22 mouse cellular contexts compared by ENCODE assay signal in genomic region chr12:25320262-25320767, GRCm38 (mm10).
"Had no signal": no experiment of that assay in that cellular context is flagged by ENCODE, and none has a peak within 500 bp of the region (broad histone marks: within the 10 kb centered on the region; RNA-seq: fewer than 3 reads in every experiment).

No protein-coding gene starts in this region.

- DNase-seq: gastrocnemius, adult 2 months; gastrocnemius, postnatal 10 days; gastrocnemius, postnatal 25 days; heart, adult 18-20 months; heart, postnatal 10 days; heart, postnatal 4 days; kidney, adult 18-20 months; kidney, adult 8-10 months; kidney, postnatal 10 days; kidney, postnatal 25 days; kidney, postnatal 4 days had no signal

- H3K4me1 ChIP-seq: hindbrain, embryonic 10.5 days; hindbrain, embryonic 12.5 days; intestine, embryonic 15.5 days; liver, embryonic 12.5 days had no signal

- H3K27me3 ChIP-seq: heart, embryonic 12.5 days; hindbrain, embryonic 12.5 days; intestine, embryonic 15.5 days; limb, embryonic 12.5 days; liver, embryonic 12.5 days had no signal

- H3K9me3 ChIP-seq: heart, embryonic 10.5 days; heart, embryonic 12.5 days; hindbrain, embryonic 10.5 days; hindbrain, embryonic 12.5 days; intestine, embryonic 15.5 days; limb, embryonic 10.5 days; limb, embryonic 12.5 days; liver, embryonic 12.5 days had no signal

- H3K9ac ChIP-seq: heart, embryonic 12.5 days; hindbrain, embryonic 12.5 days; hindbrain, embryonic 14.5 days; intestine, embryonic 15.5 days; limb, embryonic 12.5 days; liver, embryonic 12.5 days had no signal

- H3K27ac ChIP-seq: gastrocnemius, adult 2 months; heart, embryonic 10.5 days; hindbrain, embryonic 10.5 days; hindbrain, embryonic 12.5 days; hindbrain, embryonic 14.5 days; intestine, embryonic 15.5 days; layer of hippocampus, adult 2 months; left cerebral cortex, adult 2 months; limb, embryonic 10.5 days; limb, embryonic 12.5 days; liver, embryonic 12.5 days had no signal

- H3K4me2 ChIP-seq: heart, embryonic 12.5 days; hindbrain, embryonic 12.5 days; hindbrain, embryonic 14.5 days; intestine, embryonic 15.5 days; limb, embryonic 12.5 days; liver, embryonic 12.5 days had no signal

- H3K36me3 ChIP-seq: heart, embryonic 10.5 days; heart, embryonic 12.5 days; hindbrain, embryonic 10.5 days; hindbrain, embryonic 12.5 days; intestine, embryonic 15.5 days; limb, embryonic 10.5 days; limb, embryonic 12.5 days; liver, embryonic 12.5 days had no signal

- H3K4me3 ChIP-seq: gastrocnemius, adult 2 months; heart, embryonic 10.5 days; heart, embryonic 12.5 days; hindbrain, embryonic 10.5 days; hindbrain, embryonic 12.5 days; intestine, embryonic 15.5 days; layer of hippocampus, adult 2 months; left cerebral cortex, adult 2 months; limb, embryonic 10.5 days; limb, embryonic 12.5 days; liver, embryonic 12.5 days had no signal
